Mouse (Mus musculus): ENCODE measurements around the gene Olfr56. TPM values are rescaled to one million over a fixed set of nuclear protein-coding genes. Genes with fewer than 3 reads are reported as not detected.
"Not testable (repeated sequence)": the region's sequence is repeated elsewhere in the genome, so short reads cannot be mapped to it uniquely, and the experiment has no call there.

Gene Olfr56
- polyA plus RNA-seq, 1 experiment from 2014 or later = 0.10 TPM

DNA sequence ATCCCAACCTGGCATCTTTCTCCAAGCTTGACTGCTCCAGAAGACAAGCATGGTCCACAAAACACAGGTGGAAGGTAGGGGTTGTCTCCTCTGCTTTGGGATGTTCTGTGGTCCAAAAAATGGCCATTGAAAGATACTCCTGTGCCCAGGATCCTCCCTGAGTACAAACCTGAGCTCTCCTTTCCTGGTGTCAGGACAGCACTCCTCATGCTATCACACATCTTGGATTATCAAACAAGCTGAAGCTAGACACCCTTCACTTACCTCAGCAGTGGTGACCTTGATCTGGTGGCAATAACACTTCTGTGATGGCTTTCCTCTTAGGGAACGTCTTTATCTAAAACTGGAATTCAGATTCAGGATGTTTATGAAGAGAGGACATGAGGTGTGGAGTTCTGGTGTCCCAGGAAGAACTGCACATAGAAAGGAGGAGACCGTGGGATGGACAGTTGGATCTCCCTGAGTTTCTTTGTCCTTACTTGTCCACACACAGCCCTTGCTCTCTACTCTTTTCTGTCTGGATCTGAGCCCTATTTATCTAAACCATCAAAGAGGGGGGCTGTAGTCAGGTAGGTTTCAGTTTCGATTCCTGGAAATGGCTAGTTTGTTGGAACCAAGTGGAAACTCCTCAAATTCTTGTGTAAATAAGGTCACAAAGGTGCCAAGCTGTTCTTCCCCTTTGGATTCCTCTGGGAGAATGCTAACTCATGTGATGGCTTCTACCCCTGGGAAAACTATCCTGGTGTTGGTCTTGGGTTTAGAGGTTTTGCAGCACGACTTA is 13.2 kb downstream of the Olfr56 start, which contains the start of gene Gm12185:
TSS of gene Gm12185 (minus strand) at position 487 of the 781 bp plus-strand sequence.
- not testable (repeated sequence) for ATAC-seq (replicated peaks; ENCODE audit: insufficient number of reproducible peaks, insufficient read depth, low FRiP score, low read depth); H3K4me2 ChIP-seq; H3K4me3 ChIP-seq; H3K27me3 ChIP-seq; H3K9me3 ChIP-seq (replicated peaks); H3K9ac ChIP-seq; H3K36me3 ChIP-seq; H3K4me1 ChIP-seq (replicated peaks); H3K27ac ChIP-seq
- 51% methylated on average over 4 of the region's 4 CpGs for WGBS

DNA sequence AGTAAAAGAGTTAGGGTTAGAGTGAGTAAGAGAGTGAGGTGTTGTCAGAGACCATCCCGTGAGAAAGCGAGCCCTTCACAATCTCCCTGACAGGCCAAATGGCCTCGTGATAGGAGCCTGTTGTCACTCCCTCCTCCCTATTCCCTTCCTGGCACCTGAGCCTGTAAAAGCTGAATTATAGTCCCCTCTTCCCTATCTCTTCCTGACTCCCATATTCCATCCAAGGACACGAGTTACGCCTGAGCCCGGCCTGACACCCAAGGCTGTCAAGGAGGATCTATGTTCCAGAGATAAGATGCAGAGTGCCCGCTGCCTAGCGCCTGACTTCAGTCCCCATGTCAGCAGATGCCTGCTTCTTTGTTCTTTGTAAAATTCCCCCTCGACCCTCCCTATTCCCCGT is 14.6 kb downstream of the Olfr56 start:
- not testable (repeated sequence) for H3K36me3 ChIP-seq, H3K27me3 ChIP-seq
- WGBS = 13% methylated on average over 10 of the region's 10 CpGs

DNA sequence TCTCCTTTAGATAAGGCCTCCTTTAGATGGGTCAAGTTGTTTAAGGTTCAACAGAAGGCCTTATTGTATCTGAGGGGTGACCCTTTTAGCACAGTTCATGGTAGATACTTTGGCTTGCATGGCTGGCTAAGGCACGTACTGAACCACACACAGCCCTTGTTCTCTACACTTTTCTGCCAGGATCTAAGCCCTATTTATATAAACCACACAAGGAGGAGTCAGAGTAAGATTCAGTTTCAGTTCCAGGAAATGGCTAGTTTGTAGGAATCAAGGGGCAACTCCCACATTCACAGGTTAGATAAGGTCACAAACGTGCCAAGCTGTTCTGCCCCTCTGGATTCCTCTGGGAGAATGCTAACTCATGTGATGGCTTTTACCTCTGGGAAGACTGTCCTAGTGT is 15.3 kb downstream of the Olfr56 start, which contains the start of gene Tgtp1:
TSS of gene Tgtp1 (minus strand) at position 155 of the 400 bp plus-strand sequence.
- not testable (repeated sequence) for ATAC-seq (replicated peaks; ENCODE audit: insufficient number of reproducible peaks, insufficient read depth, low FRiP score, low read depth); H3K27ac ChIP-seq; H3K4me3 ChIP-seq; H3K36me3 ChIP-seq; H3K9me3 ChIP-seq (replicated peaks); H3K27me3 ChIP-seq; H3K4me1 ChIP-seq (replicated peaks); H3K4me2 ChIP-seq; H3K9ac ChIP-seq
- 43% methylated on average over 2 of the region's 2 CpGs for WGBS

More for the DNA sequence above, 14.6 kb downstream of the Olfr56 start:
- not testable (repeated sequence) for H3K4me3 ChIP-seq; H3K9ac ChIP-seq; H3K27ac ChIP-seq; ATAC-seq (replicated peaks; ENCODE audit: insufficient number of reproducible peaks, insufficient read depth, low FRiP score, low read depth); H3K4me1 ChIP-seq (replicated peaks); H3K4me2 ChIP-seq; H3K9me3 ChIP-seq (replicated peaks)

DNA sequence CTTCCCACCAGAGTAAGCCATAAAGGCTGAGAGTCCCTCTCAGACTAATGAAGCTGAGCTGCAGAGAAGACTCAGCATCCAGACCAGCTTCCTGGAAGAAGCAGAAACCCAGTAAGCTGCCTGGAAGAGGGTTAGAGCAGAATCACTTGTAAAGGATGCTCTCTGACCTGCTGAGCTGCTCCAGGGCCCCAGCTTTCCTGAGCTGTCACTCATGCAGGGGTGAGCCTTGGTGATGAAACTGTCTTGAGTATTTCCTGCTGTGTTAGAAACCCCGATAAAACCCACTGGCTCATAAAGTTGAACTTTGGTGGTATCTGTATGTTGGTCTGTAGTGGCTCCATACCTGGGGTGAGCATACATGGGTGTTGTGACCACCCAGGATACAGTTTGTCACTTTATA is 21.7 kb downstream of the Olfr56 start:
- not testable (repeated sequence) for ATAC-seq (replicated peaks; ENCODE audit: insufficient number of reproducible peaks, insufficient read depth, low FRiP score, low read depth); H3K27ac ChIP-seq; H3K4me2 ChIP-seq; H3K9me3 ChIP-seq (replicated peaks); H3K4me1 ChIP-seq (replicated peaks); H3K36me3 ChIP-seq; H3K4me3 ChIP-seq; H3K27me3 ChIP-seq; H3K9ac ChIP-seq
- WGBS = 52% methylated on average over 1 of the region's 1 CpGs

DNA sequence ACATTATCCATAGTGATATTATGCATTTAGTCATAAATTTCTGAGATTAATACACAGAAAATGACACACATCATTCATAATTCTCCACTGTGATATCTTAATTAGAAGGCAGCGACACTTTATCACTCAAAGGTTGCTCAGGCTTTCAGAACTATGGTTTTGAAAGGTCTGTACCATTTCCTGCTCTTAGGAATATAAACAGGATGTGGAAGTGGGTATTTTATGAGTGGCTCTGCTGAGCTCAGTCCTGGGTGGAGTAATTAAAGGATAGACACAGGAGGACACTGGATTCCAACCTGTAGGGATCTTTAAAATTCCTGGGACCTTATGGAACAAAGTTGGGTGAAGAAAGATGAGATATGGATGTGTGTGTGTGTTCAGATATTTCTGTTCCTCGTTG is 27.6 kb downstream of the Olfr56 start:
- H3K27me3 ChIP-seq; H3K9ac ChIP-seq; H3K36me3 ChIP-seq; H3K9me3 ChIP-seq (replicated peaks); H3K4me1 ChIP-seq (replicated peaks); H3K27ac ChIP-seq; H3K4me3 ChIP-seq; ATAC-seq (replicated peaks; ENCODE audit: insufficient number of reproducible peaks, insufficient read depth, low FRiP score, low read depth); H3K4me2 ChIP-seq: not testable (repeated sequence)
- WGBS = 42% methylated on average over 2 of the region's 2 CpGs

DNA sequence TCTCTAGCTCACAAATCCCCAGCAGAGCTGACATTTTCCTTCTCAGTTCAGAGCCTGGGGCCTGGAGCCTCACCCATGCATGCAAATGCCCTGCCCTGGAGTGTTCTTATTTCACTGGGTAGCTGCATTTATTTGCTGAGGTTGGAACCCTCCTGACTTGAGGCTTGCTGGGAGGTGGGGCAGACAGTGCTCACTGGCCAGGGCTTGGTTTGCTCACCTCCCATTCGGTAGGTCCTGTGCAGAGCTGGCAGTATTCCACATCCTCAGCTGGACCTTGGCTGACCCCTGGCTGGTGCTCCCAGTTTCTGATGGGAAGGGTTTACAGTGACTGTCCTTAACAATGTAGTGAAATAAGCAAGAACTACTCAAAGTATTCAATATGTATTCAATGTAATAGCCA is 28.1 kb downstream of the Olfr56 start:
- ATAC-seq (replicated peaks; ENCODE audit: insufficient number of reproducible peaks, insufficient read depth, low FRiP score, low read depth); H3K27ac ChIP-seq; H3K9me3 ChIP-seq (replicated peaks); H3K4me2 ChIP-seq; H3K9ac ChIP-seq; H3K27me3 ChIP-seq; H3K36me3 ChIP-seq; H3K4me3 ChIP-seq; H3K4me1 ChIP-seq (replicated peaks): not testable (repeated sequence)
- WGBS = 31% methylated on average over 1 of the region's 1 CpGs

DNA sequence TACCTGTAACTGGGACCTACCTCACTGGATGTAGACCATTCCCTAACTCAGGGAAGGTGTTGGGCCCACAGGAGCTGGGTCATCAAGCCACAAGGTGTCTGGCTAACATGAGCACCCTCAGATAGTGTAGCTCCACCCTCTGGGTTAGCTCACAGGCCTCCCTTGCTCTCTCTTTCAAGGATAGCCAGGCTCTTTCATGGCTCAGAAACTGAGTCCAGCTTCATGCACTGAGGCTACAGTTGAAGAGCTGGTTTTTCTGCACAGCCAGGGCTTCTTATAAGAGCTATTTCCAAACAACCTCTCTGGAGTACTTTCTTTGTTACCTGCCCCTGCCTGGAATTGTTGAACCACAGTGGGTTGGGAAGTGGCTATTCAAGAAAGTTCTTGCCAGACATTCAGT is 33.4 kb downstream of the Olfr56 start:
- not testable (repeated sequence) for H3K9ac ChIP-seq, H3K27ac ChIP-seq

DNA sequence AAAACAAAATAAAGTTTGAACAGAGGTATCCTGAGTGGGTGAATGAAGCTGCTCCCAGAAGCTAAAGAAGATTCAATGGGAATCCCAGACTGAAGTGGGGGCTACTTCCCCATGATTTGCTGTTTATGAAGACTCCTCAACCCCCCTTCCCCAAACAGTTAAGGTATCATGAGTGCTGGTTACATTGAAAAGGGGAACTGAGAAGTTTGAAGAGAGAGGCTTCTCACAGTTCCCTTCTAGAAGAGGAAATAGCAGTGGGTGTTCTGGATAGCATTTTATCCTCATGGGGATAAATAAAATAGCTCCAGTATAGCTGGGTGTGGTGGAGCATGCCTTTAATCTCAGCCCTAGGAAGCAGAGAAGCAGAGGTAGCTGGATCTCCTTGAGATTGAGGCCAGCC is 71.4 kb downstream of the Olfr56 start:
- not testable (repeated sequence) for H3K4me1 ChIP-seq (replicated peaks)

More for the DNA sequence above, 33.4 kb downstream of the Olfr56 start:
- not testable (repeated sequence) for H3K9me3 ChIP-seq (replicated peaks); H3K27me3 ChIP-seq; H3K36me3 ChIP-seq; H3K4me1 ChIP-seq (replicated peaks); H3K4me3 ChIP-seq; H3K4me2 ChIP-seq; ATAC-seq (replicated peaks; ENCODE audit: insufficient number of reproducible peaks, insufficient read depth, low FRiP score, low read depth)

DNA sequence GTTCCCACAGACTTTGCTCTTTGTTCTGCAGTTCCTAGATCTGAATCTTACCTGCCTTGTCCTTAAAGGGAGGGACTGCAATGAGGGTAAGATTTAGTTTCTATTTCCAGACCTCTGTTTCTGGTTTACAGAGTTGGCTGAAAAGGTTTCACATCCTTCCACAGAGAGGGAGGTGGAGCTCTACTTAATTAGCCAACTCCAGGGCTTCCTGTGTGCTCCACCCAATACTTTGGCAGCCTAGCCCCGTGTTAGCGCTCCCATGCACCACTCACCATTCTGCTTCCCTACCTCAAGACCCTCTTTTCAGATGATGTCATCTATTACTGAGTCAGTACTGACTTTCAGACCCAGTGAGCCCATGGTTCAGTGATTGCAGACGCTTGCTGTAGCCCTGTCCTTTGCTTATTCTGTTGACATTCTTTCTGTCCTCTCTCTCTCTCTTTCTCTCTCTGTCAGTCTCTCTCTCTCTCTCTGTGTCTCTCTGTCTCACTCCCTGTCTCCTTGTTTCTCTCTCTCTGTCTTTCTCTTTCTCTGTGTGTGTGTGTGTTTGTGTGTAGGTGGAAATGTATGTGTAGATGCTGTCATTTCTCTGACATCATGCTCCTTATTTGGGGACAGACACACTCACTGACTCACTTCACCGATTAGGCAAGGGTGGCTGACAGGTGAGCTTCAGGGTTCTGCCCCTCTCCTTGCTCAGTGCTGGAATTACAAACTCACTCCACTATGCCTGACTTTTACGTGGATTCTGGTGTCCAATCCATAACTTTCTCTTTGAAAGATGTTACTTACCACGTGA is 72.6 kb downstream of the Olfr56 start, which contains the start of gene 9930111J21Rik2:
TSS of gene 9930111J21Rik2 (minus strand) at position 150 of the 799 bp plus-strand sequence.
- not testable (repeated sequence) for H3K9me3 ChIP-seq (replicated peaks); H3K36me3 ChIP-seq; H3K9ac ChIP-seq; ATAC-seq (replicated peaks; ENCODE audit: insufficient number of reproducible peaks, insufficient read depth, low FRiP score, low read depth); H3K27ac ChIP-seq; H3K27me3 ChIP-seq; H3K4me1 ChIP-seq (replicated peaks); H3K4me2 ChIP-seq; H3K4me3 ChIP-seq
- WGBS = 64% methylated on average over 1 of the region's 6 CpGs

More for the DNA sequence above, 71.4 kb downstream of the Olfr56 start:
- not testable (repeated sequence) for H3K9ac ChIP-seq; H3K4me3 ChIP-seq; H3K27ac ChIP-seq; H3K9me3 ChIP-seq (replicated peaks); ATAC-seq (replicated peaks; ENCODE audit: insufficient number of reproducible peaks, insufficient read depth, low FRiP score, low read depth); H3K36me3 ChIP-seq; H3K4me2 ChIP-seq; H3K27me3 ChIP-seq

DNA sequence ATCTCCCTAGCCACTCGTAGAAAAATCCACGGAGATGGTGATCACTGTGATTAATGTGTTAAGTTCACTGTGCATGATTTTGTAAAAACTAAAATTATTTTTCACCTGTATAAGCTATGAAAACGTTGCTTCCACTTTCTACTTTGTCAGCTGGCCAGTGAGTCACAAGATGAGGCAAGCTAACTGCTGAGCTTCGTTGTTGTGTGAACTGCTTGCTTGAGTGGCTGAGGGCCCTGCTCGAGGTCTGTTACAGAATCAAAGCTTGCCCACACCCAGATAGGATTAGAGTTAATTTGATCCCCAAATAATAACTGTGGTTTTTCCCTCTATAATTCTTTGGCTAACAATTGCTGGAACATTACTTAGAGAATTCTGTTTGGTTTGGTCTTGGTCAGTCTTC is 73.2 kb downstream of the Olfr56 start:
- H3K4me1 ChIP-seq (replicated peaks); H3K27ac ChIP-seq; H3K36me3 ChIP-seq; H3K4me3 ChIP-seq; H3K9ac ChIP-seq; H3K27me3 ChIP-seq; H3K9me3 ChIP-seq (replicated peaks); H3K4me2 ChIP-seq; ATAC-seq (replicated peaks; ENCODE audit: insufficient number of reproducible peaks, insufficient read depth, low FRiP score, low read depth): not testable (repeated sequence)
- no CpG with 5 or more reads among the region's 5 CpGs for WGBS

DNA sequence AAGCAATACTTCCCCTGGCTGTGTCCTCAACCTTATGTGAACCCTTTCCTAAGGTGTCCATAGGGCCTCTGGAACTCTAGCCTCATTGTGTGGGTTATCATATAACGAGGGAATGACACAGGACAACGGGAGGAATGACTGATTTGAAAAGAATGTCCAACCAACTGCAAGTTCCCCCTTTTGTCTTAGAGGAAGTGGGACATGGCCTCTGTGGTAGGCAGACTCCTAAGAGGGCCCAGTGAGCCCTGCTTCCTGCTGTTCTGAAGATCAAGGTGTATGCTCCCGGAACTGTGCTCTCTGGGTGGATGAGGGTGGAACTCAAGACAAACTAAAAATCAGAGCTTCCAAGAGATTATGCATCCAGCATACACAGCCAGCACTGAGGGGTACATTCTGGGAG is 81.4 kb downstream of the Olfr56 start:
- ATAC-seq (replicated peaks; ENCODE audit: insufficient number of reproducible peaks, insufficient read depth, low FRiP score, low read depth) = not testable (repeated sequence)
- 30% methylated on average over 2 of the region's 3 CpGs for WGBS

More for the DNA sequence above, 81.4 kb downstream of the Olfr56 start:
- H3K4me1 ChIP-seq (replicated peaks); H3K9me3 ChIP-seq (replicated peaks); H3K27me3 ChIP-seq; H3K36me3 ChIP-seq; H3K4me3 ChIP-seq; H3K27ac ChIP-seq; H3K9ac ChIP-seq; H3K4me2 ChIP-seq: not testable (repeated sequence)

Data from heart, embryonic 15.5 days (tissue).